Mouse (Mus musculus): ENCODE data around the gene Cldn10. TPM values are rescaled to one million over a fixed set of nuclear protein-coding genes. Genes with fewer than 3 reads are reported as not detected.

The Cldn10 gene
- polyA plus RNA-seq, 1 experiment from 2014 or later = 1.3 TPM

GRCm38 (mm10) chr14:118854371-118855114, 66.8 kb downstream of the Cldn10 start:
- 1% methylated on average over 48 of the region's 48 CpGs for WGBS

DNA sequence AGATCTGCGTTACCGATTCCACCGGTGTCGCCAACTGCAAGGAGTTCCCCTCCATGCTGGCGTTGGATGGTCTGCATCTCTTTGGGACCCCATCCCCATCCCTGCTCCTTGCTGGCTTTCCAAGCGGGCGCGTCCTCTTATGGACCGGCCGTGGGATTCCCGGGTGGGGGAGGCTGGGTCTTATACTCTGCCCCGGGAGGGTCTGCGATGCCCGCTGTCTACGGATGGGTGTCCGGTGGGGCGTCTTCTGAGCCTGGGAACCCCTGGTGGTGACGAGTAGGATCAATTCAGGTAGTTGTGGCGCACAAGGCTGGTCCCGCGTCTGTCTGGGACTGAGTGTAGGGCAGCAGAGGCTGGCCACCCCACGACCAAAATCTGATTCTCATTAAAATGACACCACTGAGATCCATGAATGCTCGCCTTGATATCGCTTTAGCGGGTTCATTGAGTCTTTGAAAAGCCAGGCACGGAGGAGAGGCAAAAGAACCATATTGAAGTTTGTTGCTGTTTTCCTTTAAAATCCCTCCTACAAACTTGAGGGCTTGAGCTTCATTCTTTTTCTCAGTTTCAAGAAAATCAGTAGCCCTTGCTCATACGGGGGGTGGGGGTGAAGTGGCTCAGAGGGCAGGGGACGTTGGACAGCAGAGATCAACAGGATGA, 67.6 kb downstream of the Cldn10 start:
- Histone ChIP-seq H3K9ac (replicated peaks; ENCODE audit: low read length) (peak overlapping the region; percentile 39), H3K27me3 (ENCODE audit: control insufficient read depth, insufficient read depth, low read length) (peaks cover 12% of the 10 kb centered on the region; the same call in 1 of the 2 replicates)
- peak; percentile 14; the same call in 1 of the 2 replicates for ATAC-seq (ENCODE audit: low FRiP score, low TSS enrichment)

More at GRCm38 (mm10) chr14:118854371-118855114, 66.8 kb downstream of the Cldn10 start:
- no peaks in the 10 kb centered on the region for H3K36me3 ChIP-seq (ENCODE audit: control insufficient read depth, insufficient read depth, low read length)
- no peak overlapping the region for H3K27ac ChIP-seq (replicated peaks; ENCODE audit: low read depth, low read length)
- peak; percentile 80; the same call in 1 of the 2 replicates for ATAC-seq (ENCODE audit: low FRiP score, low TSS enrichment)
- peak; percentile 74 for DNase-seq
- H3K9me3 ChIP-seq (ENCODE audit: control insufficient read depth, low read length) = no peaks in the 10 kb centered on the region
- H3K4me2 ChIP-seq (ENCODE audit: low read length) = peak overlapping the region; percentile 97
- peak overlapping the region; percentile 46 for H3K4me3 ChIP-seq (replicated peaks; ENCODE audit: low read depth, low read length)
- peak overlapping the region; percentile 39 for H3K9ac ChIP-seq (replicated peaks; ENCODE audit: low read length)
- peaks cover 3% of the 10 kb centered on the region; the same call in 1 of the 2 replicates for H3K4me1 ChIP-seq (ENCODE audit: control insufficient read depth, insufficient read depth, low read length)
- peaks cover 12% of the 10 kb centered on the region; the same call in 1 of the 2 replicates for H3K27me3 ChIP-seq (ENCODE audit: control insufficient read depth, insufficient read depth, low read length)

DNA sequence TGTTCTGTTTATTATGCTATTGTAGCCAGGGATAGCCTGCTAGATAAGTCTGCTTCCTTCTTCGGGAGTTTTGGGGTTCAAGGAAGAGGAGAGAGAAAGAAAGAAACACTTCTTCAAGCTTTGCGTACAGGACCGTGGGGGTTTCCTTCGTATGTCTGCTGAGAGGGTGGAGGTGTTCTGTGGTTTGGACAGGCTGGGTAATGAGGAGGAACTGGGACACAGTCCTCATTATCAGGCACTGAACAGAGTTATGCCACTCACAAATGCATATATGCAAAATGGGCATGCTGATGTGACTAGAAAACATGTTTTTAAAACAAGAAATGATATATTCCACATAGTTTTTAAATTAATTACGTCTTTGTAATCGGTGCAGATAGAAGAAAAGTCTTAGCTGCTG, 68.9 kb downstream of the Cldn10 start:
- Histone ChIP-seq H3K9ac (replicated peaks; ENCODE audit: low read length) (no peak overlapping the region), H3K36me3 (ENCODE audit: control insufficient read depth, insufficient read depth, low read length) (no peaks in the 10 kb centered on the region), H3K4me2 (ENCODE audit: low read length) (no peak overlapping the region), H3K27ac (replicated peaks; ENCODE audit: low read depth, low read length) (no peak overlapping the region), H3K4me1 (ENCODE audit: control insufficient read depth, insufficient read depth, low read length) (peaks cover 3% of the 10 kb centered on the region; the same call in 1 of the 2 replicates), H3K27me3 (ENCODE audit: control insufficient read depth, insufficient read depth, low read length) (peaks cover 12% of the 10 kb centered on the region; the same call in 1 of the 2 replicates), H3K4me3 (replicated peaks; ENCODE audit: low read depth, low read length) (no peak overlapping the region), H3K9me3 (ENCODE audit: control insufficient read depth, low read length) (no peaks in the 10 kb centered on the region)
- WGBS = 85% methylated on average over 6 of the region's 6 CpGs
- ATAC-seq (ENCODE audit: low FRiP score, low TSS enrichment) (no peak), DNase-seq (no peak)

More for the DNA sequence above, 67.6 kb downstream of the Cldn10 start:
- Histone ChIP-seq H3K9me3 (ENCODE audit: control insufficient read depth, low read length) (no peaks in the 10 kb centered on the region), H3K4me1 (ENCODE audit: control insufficient read depth, insufficient read depth, low read length) (peaks cover 3% of the 10 kb centered on the region; the same call in 1 of the 2 replicates), H3K4me2 (ENCODE audit: low read length) (peak overlapping the region; percentile 97), H3K4me3 (replicated peaks; ENCODE audit: low read depth, low read length) (peak overlapping the region; percentile 46), H3K27ac (replicated peaks; ENCODE audit: low read depth, low read length) (no peak overlapping the region), H3K36me3 (ENCODE audit: control insufficient read depth, insufficient read depth, low read length) (no peaks in the 10 kb centered on the region)
- under 1% methylated on average over 28 of the region's 28 CpGs for WGBS
- peak; percentile 47 for DNase-seq

GRCm38 (mm10) chr14:118858318-118858717, 70.6 kb downstream of the Cldn10 start:
- WGBS = 87% methylated on average over 6 of the region's 6 CpGs
- ATAC-seq (ENCODE audit: low FRiP score, low TSS enrichment) (no peak), DNase-seq (no peak)
- H3K36me3 ChIP-seq (ENCODE audit: control insufficient read depth, insufficient read depth, low read length) = no peaks in the 10 kb centered on the region
- H3K4me1 ChIP-seq (ENCODE audit: control insufficient read depth, insufficient read depth, low read length) = peaks cover 3% of the 10 kb centered on the region; the same call in 1 of the 2 replicates
- peaks cover 12% of the 10 kb centered on the region; the same call in 1 of the 2 replicates for H3K27me3 ChIP-seq (ENCODE audit: control insufficient read depth, insufficient read depth, low read length)
- no peak overlapping the region for H3K4me3 ChIP-seq (replicated peaks; ENCODE audit: low read depth, low read length)
- H3K9ac ChIP-seq (replicated peaks; ENCODE audit: low read length) = no peak overlapping the region
- no peaks in the 10 kb centered on the region for H3K9me3 ChIP-seq (ENCODE audit: control insufficient read depth, low read length)
- H3K4me2 ChIP-seq (ENCODE audit: low read length) = no peak overlapping the region
- no peak overlapping the region for H3K27ac ChIP-seq (replicated peaks; ENCODE audit: low read depth, low read length)

- ATAC-seq (ENCODE audit: low FRiP score, low TSS enrichment) (no peak), DNase-seq (no peak)
- Histone ChIP-seq H3K9ac (replicated peaks; ENCODE audit: low read length) (no peak overlapping the region), H3K27me3 (ENCODE audit: control insufficient read depth, insufficient read depth, low read length) (no peaks in the 10 kb centered on the region), H3K27ac (replicated peaks; ENCODE audit: low read depth, low read length) (no peak overlapping the region), H3K4me3 (replicated peaks; ENCODE audit: low read depth, low read length) (no peak overlapping the region), H3K9me3 (ENCODE audit: control insufficient read depth, low read length) (no peaks in the 10 kb centered on the region), H3K4me1 (ENCODE audit: control insufficient read depth, insufficient read depth, low read length) (no peaks in the 10 kb centered on the region), H3K4me2 (ENCODE audit: low read length) (no peak overlapping the region), H3K36me3 (ENCODE audit: control insufficient read depth, insufficient read depth, low read length) (no peaks in the 10 kb centered on the region)
- WGBS = 74% methylated on average over 7 of the region's 7 CpGs
These were observed 74.5 kb downstream of the Cldn10 start for GRCm38 (mm10) chr14:118862253-118862652.

- DNase-seq = no peak
- no peak for ATAC-seq (ENCODE audit: low FRiP score, low TSS enrichment)
- WGBS = 74% methylated on average over 4 of the region's 4 CpGs
- no peaks in the 10 kb centered on the region for H3K4me1 ChIP-seq (ENCODE audit: control insufficient read depth, insufficient read depth, low read length)
- H3K4me3 ChIP-seq (replicated peaks; ENCODE audit: low read depth, low read length) = no peak overlapping the region
- no peak overlapping the region for H3K9ac ChIP-seq (replicated peaks; ENCODE audit: low read length)
- H3K36me3 ChIP-seq (ENCODE audit: control insufficient read depth, insufficient read depth, low read length) = no peaks in the 10 kb centered on the region
- no peaks in the 10 kb centered on the region for H3K9me3 ChIP-seq (ENCODE audit: control insufficient read depth, low read length)
- H3K27me3 ChIP-seq (ENCODE audit: control insufficient read depth, insufficient read depth, low read length) = no peaks in the 10 kb centered on the region
- no peak overlapping the region for H3K27ac ChIP-seq (replicated peaks; ENCODE audit: low read depth, low read length)
- H3K4me2 ChIP-seq (ENCODE audit: low read length) = no peak overlapping the region
These were observed 77.2 kb downstream of the Cldn10 start for GRCm38 (mm10) chr14:118864905-118865304.

- H3K27me3 ChIP-seq (ENCODE audit: control insufficient read depth, insufficient read depth, low read length) = no peaks in the 10 kb centered on the region
- DNase-seq = no peak
- H3K36me3 ChIP-seq (ENCODE audit: control insufficient read depth, insufficient read depth, low read length) = no peaks in the 10 kb centered on the region
- no peak overlapping the region for H3K4me3 ChIP-seq (replicated peaks; ENCODE audit: low read depth, low read length)
- H3K4me1 ChIP-seq (ENCODE audit: control insufficient read depth, insufficient read depth, low read length) = no peaks in the 10 kb centered on the region
- no peak overlapping the region for H3K27ac ChIP-seq (replicated peaks; ENCODE audit: low read depth, low read length)
- WGBS = 91% methylated on average over 10 of the region's 10 CpGs
- no peak for ATAC-seq (ENCODE audit: low FRiP score, low TSS enrichment)
- H3K9me3 ChIP-seq (ENCODE audit: control insufficient read depth, low read length) = no peaks in the 10 kb centered on the region
- no peak overlapping the region for H3K9ac ChIP-seq (replicated peaks; ENCODE audit: low read length)
- no peak overlapping the region for H3K4me2 ChIP-seq (ENCODE audit: low read length)
These were observed 78.5 kb downstream of the Cldn10 start for GRCm38 (mm10) chr14:118866014-118866811.

DNA sequence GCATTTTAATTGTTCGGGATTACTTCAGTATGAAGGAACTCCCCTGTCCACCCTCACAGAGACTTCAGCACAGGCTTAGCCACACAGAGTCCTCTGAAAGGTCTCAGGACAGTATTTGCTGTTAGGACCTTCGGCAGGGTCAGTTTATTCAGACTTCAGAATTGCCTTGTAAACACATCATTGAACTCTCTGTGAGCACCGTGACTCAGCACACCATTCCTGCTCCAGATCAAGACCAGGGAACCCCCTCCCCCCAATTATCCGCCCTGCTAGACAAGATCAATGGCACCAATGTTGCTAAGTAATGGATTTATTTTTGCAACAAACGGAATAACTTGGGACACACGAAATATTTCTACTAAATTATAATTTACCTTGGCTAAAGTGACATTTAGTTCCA, 79.7 kb downstream of the Cldn10 start:
- Histone ChIP-seq H3K9me3 (ENCODE audit: control insufficient read depth, low read length) (no peaks in the 10 kb centered on the region), H3K4me2 (ENCODE audit: low read length) (no peak overlapping the region), H3K36me3 (ENCODE audit: control insufficient read depth, insufficient read depth, low read length) (peaks cover 4% of the 10 kb centered on the region), H3K27ac (replicated peaks; ENCODE audit: low read depth, low read length) (no peak overlapping the region), H3K4me1 (ENCODE audit: control insufficient read depth, insufficient read depth, low read length) (no peaks in the 10 kb centered on the region), H3K9ac (replicated peaks; ENCODE audit: low read length) (no peak overlapping the region), H3K4me3 (replicated peaks; ENCODE audit: low read depth, low read length) (no peak overlapping the region), H3K27me3 (ENCODE audit: control insufficient read depth, insufficient read depth, low read length) (no peaks in the 10 kb centered on the region)
- ATAC-seq (ENCODE audit: low FRiP score, low TSS enrichment) (no peak), DNase-seq (no peak)
- 56% methylated on average over 6 of the region's 6 CpGs for WGBS

All from midbrain, embryonic 14.5 days (tissue).